Mouse (Mus musculus) kidney, adult 2 months (tissue): ENCODE results near the gene Pfn3.

ENCODE experiments used
- CTCF ChIP-seq: fragments of 200-500 bp; conservative IDR thresholded peaks from 2 replicates; pipeline ENCODE4 v1.5.1; 2011; ENCODE audit warnings: low read depth, mild to moderate bottlenecking, control low read depth, low read length, moderate library complexity, mixed read lengths; ENCODE audit not compliant: insufficient read depth, insufficient read length
- POLR2A ChIP-seq: fragments of 200-500 bp; IDR thresholded peaks from one replicate; pipeline ENCODE4 v1.6.1; 2011; ENCODE audit warnings: low read depth, low read length, control low read depth

DNA sequence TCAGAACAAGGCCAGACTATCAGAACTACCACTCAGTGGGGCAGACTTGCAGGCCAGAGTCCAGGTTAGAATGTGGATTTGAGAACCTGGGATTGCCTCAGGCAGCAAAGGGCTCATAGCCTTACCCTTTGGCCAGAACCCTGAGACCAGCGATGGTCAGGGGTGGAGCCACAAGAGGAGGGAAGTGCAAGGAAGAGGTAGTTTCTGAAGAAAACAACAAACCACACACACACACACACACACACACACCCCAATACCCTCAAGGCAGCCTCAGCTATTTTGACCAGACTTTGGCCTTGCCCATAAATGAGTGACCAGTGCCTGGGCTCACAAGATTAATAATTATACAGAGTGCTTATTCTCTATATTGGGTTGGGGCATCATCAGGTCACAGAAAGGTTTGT, 23.4 kb downstream of the Pfn3 start:
- TF ChIP-seq POLR2A (no peak), CTCF (no peak)
